Mouse (Mus musculus) layer of hippocampus, adult 9-10 months (tissue): ENCODE results near the gene Vill.

ENCODE experiments used
- DNase-seq: peaks from one replicate; pipeline ENCODE4 v3.0.0; 2022; ENCODE audit warnings: low spot score

Vill gene

GRCm38 (mm10) chr9:119082039-119082438, 29.5 kb downstream of the Vill start:
- DNase-seq: no peak

- no peak for DNase-seq
These were observed 30.3 kb downstream of the Vill start for GRCm38 (mm10) chr9:119082656-119083430.

GRCm38 (mm10) chr9:119083966-119084365, 31.4 kb downstream of the Vill start:
- DNase-seq: no peak

- no peak for DNase-seq
These were observed 33.9 kb downstream of the Vill start for GRCm38 (mm10) chr9:119086451-119086850.

- DNase-seq: no peak
These were observed 34.7 kb downstream of the Vill start for GRCm38 (mm10) chr9:119087309-119087708.

- DNase-seq: peak; percentile 58
These were observed 35.7 kb downstream of the Vill start for GRCm38 (mm10) chr9:119088148-119088801.

GRCm38 (mm10) chr9:119089437-119089836, 36.9 kb downstream of the Vill start:
- DNase-seq: no peak

GRCm38 (mm10) chr9:119090462-119090861, 37.9 kb downstream of the Vill start:
- DNase-seq: no peak

- no peak for DNase-seq
These were observed 39.2 kb downstream of the Vill start for GRCm38 (mm10) chr9:119091581-119092310.

GRCm38 (mm10) chr9:119092473-119093418, 40.2 kb downstream of the Vill start:
- no peak for DNase-seq

- DNase-seq: no peak
These were observed 41.1 kb downstream of the Vill start, which contains the start of gene Plcd1 for GRCm38 (mm10) chr9:119093419-119094295. Gene Plcd1, minus strand, starts transcription at chr9:119093502.

- DNase-seq: no peak
These were observed 42.0 kb downstream of the Vill start for GRCm38 (mm10) chr9:119094462-119095109.

GRCm38 (mm10) chr9:119100177-119100898, 47.8 kb downstream of the Vill start:
- DNase-seq: no peak

GRCm38 (mm10) chr9:119101992-119102782, 49.6 kb downstream of the Vill start, which contains the start of gene Dlec1:
Gene Dlec1, plus strand, starts transcription at chr9:119102478.
- DNase-seq: peak; percentile 52

GRCm38 (mm10) chr9:119102783-119103113, 50.2 kb downstream of the Vill start:
- DNase-seq: no peak

- DNase-seq: no peak
These were observed 55.0 kb downstream of the Vill start for GRCm38 (mm10) chr9:119107566-119107965.

GRCm38 (mm10) chr9:119109685-119110353, 57.2 kb downstream of the Vill start:
- no peak for DNase-seq

- DNase-seq: no peak
These were observed 58.1 kb downstream of the Vill start for GRCm38 (mm10) chr9:119110640-119111039.
